ENCODE assay signal across 8 mouse cellular contexts in genomic region chr15:89453865-89454478, GRCm38 (mm10). TPM values are rescaled to one million over a fixed set of nuclear protein-coding genes. Genes with fewer than 3 reads are reported as not detected.
DNase-seq lines count a peak whose midpoint lies in the region; ATAC-seq and TF ChIP-seq lines count a peak whose summit lies in the region.

Gene Mapk8ip2 (plus strand): TSS chr15:89453913.

- H3K36me3 ChIP-seq in E14TG2a.4 (ENCODE audit: insufficient read depth, low read length) = peaks cover 9% of the 10 kb centered on the region; the same call in 1 of the 2 replicates
- peaks cover 22% of the 10 kb centered on the region for H3K36me3 ChIP-seq in hindbrain, embryonic 15.5 days
- no peaks in the 10 kb centered on the region for H3K36me3 ChIP-seq in liver, embryonic 16.5 days (ENCODE audit: control insufficient read depth, insufficient read depth)
- H3K36me3 ChIP-seq in small intestine, adult 2 months (ENCODE audit: control insufficient read depth, insufficient read depth, low read length) = no peaks in the 10 kb centered on the region

- peak within 1 kb of the TSS; percentile 90 for H3K27ac ChIP-seq in hindbrain, embryonic 15.5 days (replicated peaks)
- H3K27ac ChIP-seq in liver, embryonic 16.5 days (ENCODE audit: low read length) = no peak within 1 kb of the TSS
- no peak within 1 kb of the TSS for H3K27ac ChIP-seq in small intestine, adult 2 months (ENCODE audit: insufficient read depth, low read depth, low read length)

- peaks cover 97% of the 10 kb centered on the region for H3K27me3 ChIP-seq in E14TG2a.4 (ENCODE audit: insufficient read depth, low read length)
- 0 out of 2 replicates have a peak, but pooled peaks cover 3% of the 10 kb centered on the region for H3K27me3 ChIP-seq in hindbrain, embryonic 15.5 days
- H3K27me3 ChIP-seq in liver, embryonic 16.5 days (ENCODE audit: control insufficient read depth, insufficient read depth, low read depth, low read length) = peaks cover 29% of the 10 kb centered on the region
- peaks cover 13% of the 10 kb centered on the region for H3K27me3 ChIP-seq in small intestine, adult 2 months (ENCODE audit: control insufficient read depth, insufficient read depth, low read length)

- H3K9me3 ChIP-seq in E14TG2a.4 (ENCODE audit: low read length) = no peaks in the 10 kb centered on the region
- no peaks in the 10 kb centered on the region for H3K9me3 ChIP-seq in hindbrain, embryonic 15.5 days
- no peaks in the 10 kb centered on the region for H3K9me3 ChIP-seq in liver, embryonic 16.5 days (replicated peaks; ENCODE audit: control insufficient read depth, low read length)

- peak; percentile 51 for DNase-seq in adrenal gland, postnatal 14 days
- no peak for DNase-seq in adrenal gland, adult 2 months
- DNase-seq in embryo, embryonic 10 days (ENCODE audit: low spot score) = peak; percentile 51
- DNase-seq in thymus, postnatal 14 days = no peak

- TF ChIP-seq POLR2A in small intestine, adult 2 months (IDR thresholded peaks at IDR 0.05; ENCODE audit: low read depth, low read length) = no peak

- TF ChIP-seq CTCF in E14TG2a.4 (conservative IDR thresholded peaks at IDR 0.05; ENCODE audit: low read length) = no peak
- TF ChIP-seq CTCF in small intestine, adult 2 months (IDR thresholded peaks at IDR 0.05; ENCODE audit: extremely low read depth, insufficient read length, insufficient replicate concordance, low read depth, low read length) = no peak

- H3K4me3 ChIP-seq in E14TG2a.4 (replicated peaks; ENCODE audit: low read length) = peak within 1 kb of the TSS; percentile 81
- H3K4me3 ChIP-seq in hindbrain, embryonic 15.5 days = peak within 1 kb of the TSS; percentile 79
- peak within 1 kb of the TSS; percentile 33 for H3K4me3 ChIP-seq in liver, embryonic 16.5 days (ENCODE audit: low read depth, low read length)
- H3K4me3 ChIP-seq in small intestine, adult 2 months (ENCODE audit: low read depth, low read length) = peak within 1 kb of the TSS; percentile 45

- under 1% methylated on average over 48 of the region's 53 CpGs for WGBS in hindbrain, embryonic 15.5 days
- WGBS in liver, embryonic 16.5 days (ENCODE audit: insufficient replicate concordance) = 1% methylated on average over 52 of the region's 53 CpGs
- WGBS in small intestine, adult 2 months = 3% methylated on average over 53 of the region's 53 CpGs

- peak within 1 kb of the TSS; percentile 76 for H3K4me2 ChIP-seq in hindbrain, embryonic 15.5 days
- H3K4me2 ChIP-seq in liver, embryonic 16.5 days (ENCODE audit: low read depth, low read length) = peak within 1 kb of the TSS; percentile 56

- peak within 1 kb of the TSS; percentile 85 for H3K9ac ChIP-seq in hindbrain, embryonic 15.5 days
- no peak within 1 kb of the TSS for H3K9ac ChIP-seq in liver, embryonic 16.5 days (ENCODE audit: low read depth, low read length)

- peak; percentile 80 for ATAC-seq in hindbrain, embryonic 15.5 days (ENCODE audit: low FRiP score, low read depth)
- ATAC-seq in liver, embryonic 16.5 days (ENCODE audit: low read depth) = no peak

- peaks cover 34% of the 10 kb centered on the region for H3K4me1 ChIP-seq in E14TG2a.4 (replicated peaks; ENCODE audit: low read depth, low read length)
- H3K4me1 ChIP-seq in hindbrain, embryonic 15.5 days (replicated peaks) = peaks cover 28% of the 10 kb centered on the region
- peaks cover 5% of the 10 kb centered on the region for H3K4me1 ChIP-seq in liver, embryonic 16.5 days (ENCODE audit: control insufficient read depth, low read depth, low read length)
- peaks cover 7% of the 10 kb centered on the region for H3K4me1 ChIP-seq in small intestine, adult 2 months (ENCODE audit: control insufficient read depth, insufficient read depth, insufficient read length, low read length)

RNA-seq across cellular contexts. Expression of gene Mapk8ip2, which starts in this region (rescaled TPM):
- total RNA-seq in adrenal gland, postnatal 14 days (2021) = 8.0 and 9.1 TPM in 2 replicates
- 10 to 100 TPM in 1 of 2 experiments, 1 to 10 TPM in 1; 8.7 to 10.5 TPM for total RNA-seq in adrenal gland, adult 2 months (2021)
- polyA plus RNA-seq in adrenal gland, adult 2 months (2012; rRNA removed) = 4.4 and 7.1 TPM in 2 replicates
- polyA plus RNA-seq in hindbrain, embryonic 15.5 days (2015; fragmentation: Nextera tagmentation; extraction: Ambion mirVana) = 78.0 and 87.6 TPM in 2 replicates
- 0.26 TPM in 1 of 2 replicates, not detected in the other for polyA plus RNA-seq in liver, embryonic 16.5 days (2015; fragmentation: Nextera tagmentation; extraction: Ambion mirVana)
- polyA plus RNA-seq in small intestine, adult 2 months (2012; rRNA removed) = 0.53 and 0.65 TPM in 2 replicates

Comparison
In these comparisons a context has a peak if more than half of its experiments do, and no peak if none do; other contexts are left out.
1. DNase-seq: peak in adrenal gland, postnatal 14 days (single experiment) and embryo, embryonic 10 days (single experiment); none in adrenal gland, adult 2 months (single experiment) and thymus, postnatal 14 days (single experiment).
2. Peak in every context shown above with its lines, with median percentiles within 50 percentile points of each other: H3K4me3 ChIP-seq.